Mouse (Mus musculus): Measurements from ENCODE around the gene Ctso. TPM values are rescaled to one million over a fixed set of nuclear protein-coding genes. Genes with fewer than 3 reads are reported as not detected.

Gene Ctso
- 28.8 and 30.0 TPM in 2 replicates for polyA plus RNA-seq (2015; fragmentation: Nextera tagmentation; extraction: Ambion mirVana)

- H3K4me3 ChIP-seq (ENCODE audit: low read depth, low read length), result peak within 1 kb of the TSS; percentile 63
- WGBS, result 12% methylated on average over 27 of the region's 27 CpGs
- H3K4me2 ChIP-seq (replicated peaks; ENCODE audit: low read depth), result peak within 1 kb of the TSS; percentile 39
- H3K4me1 ChIP-seq (replicated peaks; ENCODE audit: control insufficient read depth, insufficient read depth), result no peaks in the 10 kb centered on the region
- no peaks in the 10 kb centered on the region for H3K36me3 ChIP-seq (ENCODE audit: control insufficient read depth, insufficient read depth, low read length)
- ATAC-seq (ENCODE audit: low FRiP score, low TSS enrichment) (peak; percentile 95), DNase-seq (ENCODE audit: low spot score) (peak; percentile 90)
- no peaks in the 10 kb centered on the region for H3K27me3 ChIP-seq (ENCODE audit: control insufficient read depth, insufficient read depth, low read length)
- H3K9me3 ChIP-seq (ENCODE audit: control insufficient read depth, low read length), result no peaks in the 10 kb centered on the region
- peak within 1 kb of the TSS; percentile 78 for H3K9ac ChIP-seq (ENCODE audit: low read length)
- TF ChIP-seq CTCF (IDR thresholded peaks at IDR 0.05; ENCODE audit: low read depth) (peak; percentile 89), EP300 (optimal IDR thresholded peaks at IDR 0.05) (no peak)
- H3K27ac ChIP-seq (replicated peaks), result peak within 1 kb of the TSS; percentile 92
Observed at GRCm38 (mm10) chr3:81932141-81933101, at the start of gene Ctso. Ctso (plus strand) TSS chr3:81932601.

- H3K4me1 ChIP-seq (replicated peaks; ENCODE audit: control insufficient read depth, insufficient read depth), result no peaks in the 10 kb centered on the region
- H3K9ac ChIP-seq (ENCODE audit: low read length), result no peak overlapping the region
- no peak overlapping the region for H3K4me2 ChIP-seq (replicated peaks; ENCODE audit: low read depth)
- H3K9me3 ChIP-seq (ENCODE audit: control insufficient read depth, low read length), result no peaks in the 10 kb centered on the region
- TF ChIP-seq CTCF (IDR thresholded peaks at IDR 0.05; ENCODE audit: low read depth), result no peak
- no peak for TF ChIP-seq EP300 (optimal IDR thresholded peaks at IDR 0.05)
- no peak overlapping the region for H3K4me3 ChIP-seq (ENCODE audit: low read depth, low read length)
- DNase-seq (ENCODE audit: low spot score) (no peak), ATAC-seq (ENCODE audit: low FRiP score, low TSS enrichment) (no peak)
- no peaks in the 10 kb centered on the region for H3K27me3 ChIP-seq (ENCODE audit: control insufficient read depth, insufficient read depth, low read length)
- H3K36me3 ChIP-seq (ENCODE audit: control insufficient read depth, insufficient read depth, low read length), result no peaks in the 10 kb centered on the region
- H3K27ac ChIP-seq (replicated peaks), result no peak overlapping the region
Observed at GRCm38 (mm10) chr3:81883916-81884315, 48.5 kb upstream of the Ctso start.

GRCm38 (mm10) chr3:81885566-81885965 lies 46.8 kb upstream of the Ctso start:
- WGBS, result 93% methylated on average over 2 of the region's 2 CpGs
- H3K36me3 ChIP-seq (ENCODE audit: control insufficient read depth, insufficient read depth, low read length), result no peaks in the 10 kb centered on the region

DNA sequence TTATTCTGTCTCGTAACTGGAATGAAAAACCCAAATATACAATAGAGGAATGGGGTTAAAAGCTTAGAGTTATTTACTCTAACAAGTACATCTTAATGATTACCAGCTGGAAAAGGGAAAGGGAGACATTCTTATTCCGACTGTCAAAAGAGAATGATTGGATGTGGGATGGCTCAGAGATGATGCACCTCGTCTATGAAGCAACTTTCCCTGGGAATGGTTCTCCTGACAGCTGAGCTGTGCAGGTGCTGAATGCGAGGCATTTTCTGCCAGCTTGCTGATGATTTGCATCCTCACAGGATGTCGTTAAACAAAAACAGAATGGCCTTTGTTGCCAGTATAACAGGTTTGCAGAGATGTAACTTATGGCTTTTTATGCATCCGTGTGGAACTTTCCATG lies 43.3 kb upstream of the Ctso start:
- TF ChIP-seq CTCF (IDR thresholded peaks at IDR 0.05; ENCODE audit: low read depth) (no peak), EP300 (optimal IDR thresholded peaks at IDR 0.05) (no peak)
- ATAC-seq (ENCODE audit: low FRiP score, low TSS enrichment), result no peak
- Histone ChIP-seq H3K4me1 (replicated peaks; ENCODE audit: control insufficient read depth, insufficient read depth) (no peaks in the 10 kb centered on the region), H3K4me2 (replicated peaks; ENCODE audit: low read depth) (no peak overlapping the region), H3K36me3 (ENCODE audit: control insufficient read depth, insufficient read depth, low read length) (no peaks in the 10 kb centered on the region), H3K27me3 (ENCODE audit: control insufficient read depth, insufficient read depth, low read length) (no peaks in the 10 kb centered on the region), H3K9me3 (ENCODE audit: control insufficient read depth, low read length) (no peaks in the 10 kb centered on the region), H3K9ac (ENCODE audit: low read length) (no peak overlapping the region), H3K27ac (replicated peaks) (no peak overlapping the region), H3K4me3 (ENCODE audit: low read depth, low read length) (no peak overlapping the region)
- WGBS, result 48% methylated on average over 6 of the region's 6 CpGs
- no peak for DNase-seq (ENCODE audit: low spot score)

More at GRCm38 (mm10) chr3:81885566-81885965, 46.8 kb upstream of the Ctso start:
- Histone ChIP-seq H3K27me3 (ENCODE audit: control insufficient read depth, insufficient read depth, low read length) (no peaks in the 10 kb centered on the region), H3K4me2 (replicated peaks; ENCODE audit: low read depth) (no peak overlapping the region), H3K9me3 (ENCODE audit: control insufficient read depth, low read length) (no peaks in the 10 kb centered on the region), H3K4me1 (replicated peaks; ENCODE audit: control insufficient read depth, insufficient read depth) (no peaks in the 10 kb centered on the region), H3K9ac (ENCODE audit: low read length) (no peak overlapping the region), H3K27ac (replicated peaks) (no peak overlapping the region), H3K4me3 (ENCODE audit: low read depth, low read length) (no peak overlapping the region)
- ATAC-seq (ENCODE audit: low FRiP score, low TSS enrichment) (no peak), DNase-seq (ENCODE audit: low spot score) (no peak)
- TF ChIP-seq EP300 (optimal IDR thresholded peaks at IDR 0.05), result no peak
- TF ChIP-seq CTCF (IDR thresholded peaks at IDR 0.05; ENCODE audit: low read depth), result no peak

DNA sequence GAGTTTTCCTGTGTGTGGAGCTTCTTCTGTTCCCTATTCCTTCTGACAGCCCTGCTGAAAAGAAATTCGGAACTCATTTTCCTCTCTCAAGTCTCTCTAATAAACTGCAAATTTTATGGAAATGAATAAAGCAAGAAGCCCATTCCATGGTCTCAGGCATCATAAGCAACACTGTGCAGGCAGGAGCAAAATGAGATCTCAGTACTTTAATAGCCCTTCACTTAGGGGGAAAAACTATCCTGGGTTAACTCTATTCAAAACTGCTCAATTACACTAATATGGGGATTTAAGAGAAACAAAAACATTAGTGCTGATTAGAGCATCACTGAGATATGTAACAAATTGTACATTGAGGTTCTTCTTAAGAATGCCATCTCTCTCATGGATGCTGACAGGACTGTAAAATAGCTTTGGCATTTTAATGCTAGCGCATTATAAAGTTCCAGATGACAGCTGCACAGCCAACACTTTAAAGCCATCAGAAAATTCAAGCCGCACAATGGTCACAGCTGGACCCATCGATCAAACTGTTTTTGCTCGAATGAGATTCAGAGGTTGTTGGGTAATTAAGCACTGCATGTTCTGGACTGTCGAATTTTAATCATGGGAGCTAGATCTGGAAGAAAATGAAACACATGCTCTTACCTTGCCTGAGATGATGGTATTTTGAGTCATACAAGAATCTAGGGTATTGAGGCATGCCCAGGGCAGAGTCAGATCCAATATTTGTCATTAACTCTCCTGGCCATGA lies 21.9 kb upstream of the Ctso start:
- no peak overlapping the region for H3K4me3 ChIP-seq (ENCODE audit: low read depth, low read length)
- no peaks in the 10 kb centered on the region for H3K27me3 ChIP-seq (ENCODE audit: control insufficient read depth, insufficient read depth, low read length)
- DNase-seq (ENCODE audit: low spot score) (no peak), ATAC-seq (ENCODE audit: low FRiP score, low TSS enrichment) (no peak)
- 61% methylated on average over 6 of the region's 6 CpGs for WGBS
- H3K9me3 ChIP-seq (ENCODE audit: control insufficient read depth, low read length), result no peaks in the 10 kb centered on the region
- no peak overlapping the region for H3K9ac ChIP-seq (ENCODE audit: low read length)
- H3K36me3 ChIP-seq (ENCODE audit: control insufficient read depth, insufficient read depth, low read length), result no peaks in the 10 kb centered on the region
- no peak overlapping the region for H3K4me2 ChIP-seq (replicated peaks; ENCODE audit: low read depth)
- H3K27ac ChIP-seq (replicated peaks), result no peak overlapping the region
- TF ChIP-seq CTCF (IDR thresholded peaks at IDR 0.05; ENCODE audit: low read depth), result no peak
- no peak for TF ChIP-seq EP300 (optimal IDR thresholded peaks at IDR 0.05)
- H3K4me1 ChIP-seq (replicated peaks; ENCODE audit: control insufficient read depth, insufficient read depth), result no peaks in the 10 kb centered on the region
